Mouse (Mus musculus) heart, adult 2 months (tissue): ENCODE measurements around the gene Myo10.

Experiments used
- CTCF ChIP-seq: fragments of 200-600 bp; IDR thresholded peaks from 2 replicates; pipeline ENCODE4 v1.8.1; 2022; ENCODE audit warnings: antibody characterized with exemption, mild to moderate bottlenecking, moderate library complexity
- EP300 ChIP-seq: fragments of 200-500 bp; IDR thresholded peaks from 2 replicates; pipeline ENCODE4 v1.6.1; 2011; ENCODE audit warnings: low read depth, low read length, control low read depth; ENCODE audit not compliant: insufficient read depth
- POLR2A ChIP-seq: fragments of 200-500 bp; IDR thresholded peaks from 2 replicates; pipeline ENCODE4 v1.6.1; 2011; ENCODE audit warnings: mild to moderate bottlenecking, low read depth, low read length, control low read depth; ENCODE audit not compliant: insufficient read depth

DNA sequence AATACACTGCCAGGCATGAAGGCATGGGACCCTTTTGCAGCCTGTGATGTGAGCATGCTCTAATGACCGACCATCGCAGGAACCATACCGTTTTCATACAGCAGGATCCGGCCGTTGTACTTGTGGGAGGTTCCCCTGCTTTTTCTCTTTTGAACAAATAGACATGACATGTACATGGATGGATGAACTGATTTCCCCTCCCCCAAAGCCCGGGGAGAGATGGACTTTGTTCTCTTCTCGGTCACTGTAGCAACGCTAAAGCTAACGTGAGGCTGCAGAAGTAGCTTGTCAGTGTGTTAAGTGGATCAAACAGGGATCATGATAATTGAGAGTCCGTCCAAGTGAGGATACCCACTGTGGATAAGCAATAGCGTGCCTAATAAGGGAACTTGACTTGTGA lies 93.7 kb downstream of the Myo10 start:
- TF ChIP-seq CTCF (no peak), POLR2A (no peak), EP300 (no peak)
